Mouse (Mus musculus) CH12.LX (cell line): Measurements from ENCODE around the gene Irf2. TPM values are rescaled to one million over a fixed set of nuclear protein-coding genes. Genes with fewer than 3 reads are reported as not detected.

ENCODE experiments used
- DNase-seq: peaks from one replicate; pipeline ENCODE4 v3.0.0-alpha.2; 2013; ENCODE audit errors: extremely low read depth
- H3K27ac ChIP-seq: 2 replicates; pipeline ENCODE4 v1.5.1; 2012; ENCODE audit warnings: low read depth, mild to moderate bottlenecking, control low read depth, moderate library complexity; ENCODE audit not compliant: insufficient read depth
- H3K27me3 ChIP-seq: replicated peaks from 2 replicates; pipeline ENCODE3; 2012; ENCODE audit warnings: inconsistent platforms
- H3K36me3 ChIP-seq, 2 experiments: replicated peaks in 1 of 2; 2 replicates each; pipeline versions ENCODE3 to v1.6.1; 2012; ENCODE audit warnings: inconsistent platforms in 1 of 2, low read length in 1 of 2, mild to moderate bottlenecking in 1 of 2, mixed read lengths in 1 of 2, moderate library complexity in 1 of 2; ENCODE audit not compliant: control insufficient read depth in 1 of 2, insufficient read depth in 1 of 2
- H3K4me1 ChIP-seq, 2 experiments: 2 replicates each; pipeline ENCODE4 v1.6.1; 2012; ENCODE audit warnings: inconsistent platforms in 1 of 2, moderate library complexity in 1 of 2; ENCODE audit not compliant: insufficient read depth in 2 of 2, control insufficient read depth in 1 of 2
- H3K4me2 ChIP-seq: 2 replicates; pipeline ENCODE4 v1.6.1; 2012; ENCODE audit warnings: low read depth, mild to moderate bottlenecking, control low read depth; ENCODE audit not compliant: poor library complexity, insufficient read depth, severe bottlenecking
- H3K4me3 ChIP-seq, 3 experiments: fragments of 150-350 bp in 1 of 3; sonication (generic) in 1 of 3; replicated peaks in 1 of 3; 2 replicates each; pipeline versions ENCODE3 to v1.5.1; 2011 to 2012; ENCODE audit warnings: low read depth in 2 of 3, low read length in 2 of 3, mild to moderate bottlenecking in 2 of 3, moderate library complexity in 2 of 3, control low read depth in 1 of 3, improper control_type of control experiment in 1 of 3, inconsistent platforms in 1 of 3, mixed read lengths in 1 of 3; ENCODE audit not compliant: poor library complexity in 1 of 3
- H3K79me2 ChIP-seq: replicated peaks from 2 replicates; pipeline ENCODE4 v1.6.1; 2012; ENCODE audit warnings: mild to moderate bottlenecking, moderate library complexity; ENCODE audit not compliant: control insufficient read depth, poor library complexity, insufficient read depth, severe bottlenecking; ENCODE audit errors: extremely low read depth
- H3K9ac ChIP-seq: 2 replicates; pipeline ENCODE4 v1.6.1; 2012; ENCODE audit warnings: low read depth, mild to moderate bottlenecking, control low read depth, moderate library complexity; ENCODE audit not compliant: insufficient read depth
- H3K9me3 ChIP-seq: replicated peaks from 2 replicates; pipeline ENCODE3; 2012; ENCODE audit warnings: low read length, inconsistent platforms, mixed read lengths
- CHD2 ChIP-seq: IDR thresholded peaks from 2 replicates; pipeline ENCODE4 v1.6.1; 2011; ENCODE audit warnings: low read length, improper control_type of control experiment
- CTCF ChIP-seq, 2 experiments: IDR thresholded peaks in 1 of 2; conservative IDR thresholded peaks in 1 of 2; 2 replicates each; pipeline ENCODE4 v1.5.1; 2011 to 2012; ENCODE audit warnings: low read depth in 2 of 2, low read length in 2 of 2, improper control_type of control experiment in 1 of 2, inconsistent platforms in 1 of 2, mild to moderate bottlenecking in 1 of 2, moderate library complexity in 1 of 2
- ELF1 ChIP-seq: IDR thresholded peaks from 2 replicates; pipeline ENCODE4 v1.6.1; 2014; ENCODE audit warnings: low read depth, mild to moderate bottlenecking, inconsistent platforms, low read length, improper control_type of control experiment
- HCFC1 ChIP-seq: IDR thresholded peaks from 2 replicates; pipeline ENCODE4 v1.6.1; 2012; ENCODE audit warnings: low read depth, mild to moderate bottlenecking, inconsistent platforms, low read length, improper control_type of control experiment
- IRF4 ChIP-seq: IDR thresholded peaks from 2 replicates; pipeline ENCODE4 v1.6.1; 2014; ENCODE audit warnings: low read depth, mild to moderate bottlenecking, inconsistent platforms, low read length, improper control_type of control experiment
- KAT2A ChIP-seq: IDR thresholded peaks from 2 replicates; pipeline ENCODE4 v1.6.1; 2012; ENCODE audit warnings: low read length, improper control_type of control experiment, inconsistent platforms; ENCODE audit not compliant: insufficient replicate concordance
- MAX ChIP-seq: IDR thresholded peaks from 2 replicates; pipeline ENCODE4 v1.6.1; 2011; ENCODE audit warnings: low read length, improper control_type of control experiment
- MAZ ChIP-seq: IDR thresholded peaks from 2 replicates; pipeline ENCODE4 v1.6.1; 2012; ENCODE audit warnings: low read depth, mild to moderate bottlenecking, inconsistent platforms, low read length, improper control_type of control experiment, moderate library complexity
- MEF2A ChIP-seq: IDR thresholded peaks from 2 replicates; pipeline ENCODE4 v1.6.1; 2014; ENCODE audit warnings: low read depth, mild to moderate bottlenecking, inconsistent platforms, low read length, improper control_type of control experiment, borderline replicate concordance
- MXI1 ChIP-seq: IDR thresholded peaks from 2 replicates; pipeline ENCODE4 v1.6.1; 2011; ENCODE audit warnings: mild to moderate bottlenecking, low read depth, low read length, improper control_type of control experiment
- PAX5 ChIP-seq: IDR thresholded peaks from 2 replicates; pipeline ENCODE4 v1.6.1; 2012; ENCODE audit warnings: low read length, inconsistent platforms, mixed read lengths
- POLR2A ChIP-seq: IDR thresholded peaks from 2 replicates; pipeline ENCODE4 v1.6.1; 2011; ENCODE audit warnings: low read depth, mild to moderate bottlenecking, improper control_type of control experiment, low read length
- RAD21 ChIP-seq: IDR thresholded peaks from 2 replicates; pipeline ENCODE4 v1.6.1; 2011; ENCODE audit warnings: low read depth, mild to moderate bottlenecking, low read length, improper control_type of control experiment, moderate library complexity
- SIN3A ChIP-seq: IDR thresholded peaks from 2 replicates; pipeline ENCODE4 v1.6.1; 2012; ENCODE audit warnings: low read length, improper control_type of control experiment, inconsistent platforms
- TCF12 ChIP-seq: IDR thresholded peaks from 2 replicates; pipeline ENCODE4 v1.6.1; 2014; ENCODE audit warnings: low read depth, mild to moderate bottlenecking, inconsistent platforms, low read length, improper control_type of control experiment
- ZMIZ1 ChIP-seq: IDR thresholded peaks from 2 replicates; pipeline ENCODE4 v1.6.1; 2012; ENCODE audit warnings: low read depth, mild to moderate bottlenecking, inconsistent platforms, low read length, improper control_type of control experiment
- dilution Hi-C: fragments of 300-500 bp; cut with MboI; formaldehyde crosslinking; loops from 2 replicates; pipeline ENCODE4 v1.14.3; 2020; ENCODE audit warnings: low sequenced_read_pairs; ENCODE audit not compliant: extremely low pct_unique_long_range_greater_than_20kb, extremely low pct_ligation_motif_present
- in situ Hi-C: fragments of 300-500 bp; cut with MboI; formaldehyde crosslinking; loops from 3 replicates; pipeline ENCODE4 v1.14.3; 2019; ENCODE audit warnings: low sequenced_read_pairs, low pct_ligation_motif_present, low pct_unique_long_range_greater_than_20kb, mixed read lengths
- polyA plus RNA-seq: library from polyadenylated mRNA; unstranded; fragments of >175 nt; gene quantifications from 2 replicates; pipeline ENCODE4 v1.2.1, GENCODE M21; 2012; ENCODE audit warnings: low read depth; ENCODE audit not compliant: insufficient read length
- total RNA-seq, 2 experiments: library from RNA; depleted of rRNA; stranded (reverse); fragments of 300-350 nt in 1 of 2; fragments of >200 nt in 1 of 2; gene quantifications; 2 replicates each; pipeline ENCODE4 v1.2.3; 2012 to 2014

The Irf2 gene
- total and polyA plus RNA-seq, 3 experiments, result 7.1 to 37.4 (median 10.2) TPM

DNA sequence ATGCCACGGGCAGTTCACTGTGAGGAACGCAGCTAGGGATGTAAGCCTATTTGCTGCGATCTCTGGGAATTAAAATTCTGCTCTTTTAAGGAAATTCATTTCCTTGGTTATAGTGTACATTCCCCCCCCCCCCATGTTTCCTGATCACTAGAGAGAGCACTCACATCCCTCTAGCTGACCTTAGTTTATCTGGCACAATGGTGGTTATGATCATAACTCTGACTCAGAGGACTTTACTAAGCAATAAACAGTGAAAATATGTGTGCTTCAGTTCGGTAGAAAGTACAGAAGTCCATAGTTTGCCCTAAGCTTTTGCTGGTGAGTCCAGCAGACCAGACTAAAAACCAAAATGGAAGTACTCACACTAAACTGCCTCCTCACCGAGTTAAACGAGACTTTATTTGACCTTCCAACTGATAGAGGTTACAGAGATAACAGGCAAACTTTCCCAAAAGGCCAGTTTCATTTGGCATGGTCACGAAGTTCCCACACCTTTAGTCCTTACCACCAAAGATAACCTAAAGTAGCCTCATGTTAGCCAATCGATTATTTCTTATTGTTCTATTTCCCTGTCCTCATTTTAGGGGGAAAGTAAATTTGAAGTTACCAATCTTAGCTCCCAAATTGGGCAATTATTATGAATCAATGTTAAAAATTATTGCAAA, 142.4 kb downstream of the Irf2 start:
- dilution Hi-C loops, result no loop called here

DNA sequence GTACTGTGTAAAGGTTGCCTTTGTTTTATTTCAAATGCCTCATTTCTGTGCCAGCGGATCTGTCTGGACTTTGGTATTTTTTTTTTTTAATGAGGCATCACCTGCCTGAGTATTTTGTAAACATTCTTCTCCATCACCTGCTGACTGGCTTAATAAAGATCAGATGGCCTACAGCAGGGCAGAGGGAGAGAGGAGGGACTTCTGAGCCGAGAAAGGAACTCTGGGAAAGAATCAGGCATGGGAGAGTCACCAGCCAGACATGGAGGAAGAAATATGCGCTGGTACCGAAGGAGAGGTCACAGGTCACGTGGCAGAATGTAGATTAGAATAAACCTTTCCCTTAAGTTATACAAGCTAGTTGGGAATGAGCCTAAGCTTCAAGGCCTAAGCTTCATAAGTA, 143.2 kb downstream of the Irf2 start:
- no peak overlapping the region for H3K27ac ChIP-seq
- H3K4me3 ChIP-seq, result no peak overlapping the region
- no peaks in the 10 kb centered on the region for H3K27me3 ChIP-seq
- no peak overlapping the region for H3K4me2 ChIP-seq
- H3K36me3 ChIP-seq, result no peaks in the 10 kb centered on the region
- H3K9me3 ChIP-seq, result peaks cover 3% of the 10 kb centered on the region
- H3K79me2 ChIP-seq, result no peaks in the 10 kb centered on the region
- TF ChIP-seq MAZ, result no peak
- no peak for TF ChIP-seq CTCF (conservative IDR thresholded peaks at IDR 0.05 in 1 of 2, IDR thresholded peaks at IDR 0.05 in 1 of 2; ENCODE audit: low read depth in 2 of 2, low read length in 2 of 2)
- TF ChIP-seq MAX, result no peak
- no peak for TF ChIP-seq IRF4
- TF ChIP-seq ZMIZ1, result no peak
- TF ChIP-seq CHD2, result no peak
- no peak for TF ChIP-seq ELF1
- no peak for TF ChIP-seq MXI1
- no peak for DNase-seq
- in situ Hi-C loops (no loop called here), dilution Hi-C loops (no loop called here)
- peaks cover 8 to 26% of the 10 kb centered on the region in 2 experiments for H3K4me1 ChIP-seq
- H3K9ac ChIP-seq, result no peak overlapping the region

More for the DNA sequence above, 142.4 kb downstream of the Irf2 start:
- Histone ChIP-seq H3K27ac (no peak overlapping the region), H3K4me1 (peaks cover 5 to 22% of the 10 kb centered on the region in 2 experiments; a peak in 3 of 4 replicates), H3K9me3 (peaks cover 3% of the 10 kb centered on the region), H3K4me3 (no peak overlapping the region), H3K79me2 (no peaks in the 10 kb centered on the region), H3K9ac (no peak overlapping the region), H3K4me2 (peak overlapping the region; percentile 46; the same call in 1 of the 2 replicates)
- DNase-seq, result no peak
- in situ Hi-C loops, result no loop called here
- TF ChIP-seq PAX5, result no peak
- TF ChIP-seq KAT2A, result no peak
- TF ChIP-seq POLR2A, result no peak
- TF ChIP-seq MEF2A, result no peak
- TF ChIP-seq RAD21, result no peak
- no peak for TF ChIP-seq SIN3A
- no peak for TF ChIP-seq HCFC1
- TF ChIP-seq TCF12, result no peak
- TF ChIP-seq, all 38 proteins: peak for 0
- no peaks in the 10 kb centered on the region for H3K27me3 ChIP-seq
- H3K36me3 ChIP-seq, result no peaks in the 10 kb centered on the region
